Mouse (Mus musculus): Measurements from ENCODE around the gene Gm21149.
"Not testable (repeated sequence)": the region's sequence is repeated elsewhere in the genome, so short reads cannot be mapped to it uniquely, and the experiment has no call there.

Gm21149 gene

GRCm38 (mm10) chr5:15476423-15476822 is at the start of gene Gm21149:
TSS of gene Gm21149 (minus strand) at chr5:15476523.
- DNase-seq: not testable (repeated sequence)

- not testable (repeated sequence) for DNase-seq
Observed at GRCm38 (mm10) chr5:15522470-15522869, 46.1 kb upstream of the Gm21149 start.

- not testable (repeated sequence) for DNase-seq
Observed at GRCm38 (mm10) chr5:15522028-15522427, 45.7 kb upstream of the Gm21149 start.

GRCm38 (mm10) chr5:15520418-15520817 is 44.1 kb upstream of the Gm21149 start:
- not testable (repeated sequence) for DNase-seq

GRCm38 (mm10) chr5:15517150-15517549 is 40.8 kb upstream of the Gm21149 start:
- DNase-seq: not testable (repeated sequence)

- not testable (repeated sequence) for DNase-seq
Observed at GRCm38 (mm10) chr5:15512236-15512635, 35.9 kb upstream of the Gm21149 start.

- DNase-seq: not testable (repeated sequence)
Observed at GRCm38 (mm10) chr5:15509911-15510310, 33.6 kb upstream of the Gm21149 start.

GRCm38 (mm10) chr5:15508460-15509451 is 32.4 kb upstream of the Gm21149 start:
- DNase-seq: not testable (repeated sequence)

- not testable (repeated sequence) for DNase-seq
Observed at GRCm38 (mm10) chr5:15507757-15508459, 31.6 kb upstream of the Gm21149 start.

- DNase-seq: no peak
Observed at GRCm38 (mm10) chr5:15507309-15507619, 30.9 kb upstream of the Gm21149 start.

GRCm38 (mm10) chr5:15506575-15507308 is 30.4 kb upstream of the Gm21149 start:
- no peak for DNase-seq

- not testable (repeated sequence) for DNase-seq
Observed at GRCm38 (mm10) chr5:15498774-15499400, 22.6 kb upstream of the Gm21149 start.

GRCm38 (mm10) chr5:15498350-15498749 is 22.0 kb upstream of the Gm21149 start:
- DNase-seq: not testable (repeated sequence)

GRCm38 (mm10) chr5:15490934-15491333 is 14.6 kb upstream of the Gm21149 start:
- not testable (repeated sequence) for DNase-seq

- DNase-seq: no peak
Observed at GRCm38 (mm10) chr5:15488743-15489142, 12.4 kb upstream of the Gm21149 start.

GRCm38 (mm10) chr5:15484616-15485015 is 8.3 kb upstream of the Gm21149 start:
- not testable (repeated sequence) for DNase-seq

GRCm38 (mm10) chr5:15483576-15483975 is 7.3 kb upstream of the Gm21149 start:
- DNase-seq: not testable (repeated sequence)

- DNase-seq: peak in 1 of 2 experiments; percentile 9
Observed at GRCm38 (mm10) chr5:15482815-15483214, 6.5 kb upstream of the Gm21149 start.

GRCm38 (mm10) chr5:15470141-15470540 is 6.2 kb downstream of the Gm21149 start:
- DNase-seq: not testable (repeated sequence)

GRCm38 (mm10) chr5:15467768-15468167 is 8.6 kb downstream of the Gm21149 start:
- not testable (repeated sequence) for DNase-seq

GRCm38 (mm10) chr5:15466218-15466617 is 10.1 kb downstream of the Gm21149 start:
- not testable (repeated sequence) for DNase-seq

GRCm38 (mm10) chr5:15463561-15463960 is 12.8 kb downstream of the Gm21149 start:
- DNase-seq: not testable (repeated sequence)

Data from lung, postnatal 4 days (tissue).